Mouse (Mus musculus) liver, adult (tissue): Measurements from ENCODE around the gene Ubox5.
A peak's percentile ranks its signal among the peaks of the same experiment; 100 is the strongest.

Source experiments
- GATA4 ChIP-seq: IDR thresholded peaks from 2 replicates; pipeline ENCODE4 v1.6.1; 2014; ENCODE audit warnings: mild to moderate bottlenecking, low read length; ENCODE audit not compliant: insufficient replicate concordance

Gene Ubox5

GRCm38 (mm10) chr2:130629839-130630203 lies at the start of gene Ubox5, which contains the start of gene Fastkd5:
Ubox5 (minus strand) TSS chr2:130630038.
Fastkd5 (minus strand) TSS chr2:130630027.
- TF ChIP-seq GATA4 = no peak

- TF ChIP-seq GATA4 = no peak
Observed at GRCm38 (mm10) chr2:130679154-130679553, 49.3 kb upstream of the Ubox5 start.

GRCm38 (mm10) chr2:130677211-130677610 lies 47.4 kb upstream of the Ubox5 start:
- no peak for TF ChIP-seq GATA4

GRCm38 (mm10) chr2:130667559-130667958 lies 37.7 kb upstream of the Ubox5 start, which contains the start of gene Itpa:
Itpa (plus strand) TSS chr2:130667610.
- TF ChIP-seq GATA4 = peak; percentile 38; the same call in 1 of the 2 replicates

- TF ChIP-seq GATA4 = no peak
Observed at GRCm38 (mm10) chr2:130664102-130664701, 34.4 kb upstream of the Ubox5 start, which contains the start of gene Ddrgk1. Ddrgk1 (minus strand) TSS chr2:130664659.

- no peak for TF ChIP-seq GATA4
Observed at GRCm38 (mm10) chr2:130663342-130663741, 33.5 kb upstream of the Ubox5 start.

GRCm38 (mm10) chr2:130658530-130658929 lies 28.7 kb upstream of the Ubox5 start:
- TF ChIP-seq GATA4 = no peak

- TF ChIP-seq GATA4 = no peak
Observed at GRCm38 (mm10) chr2:130657541-130657940, 27.7 kb upstream of the Ubox5 start.

GRCm38 (mm10) chr2:130656536-130656935 lies 26.7 kb upstream of the Ubox5 start:
- no peak for TF ChIP-seq GATA4

- no peak for TF ChIP-seq GATA4
Observed at GRCm38 (mm10) chr2:130655660-130656339, 26.0 kb upstream of the Ubox5 start.

GRCm38 (mm10) chr2:130653760-130654159 lies 23.9 kb upstream of the Ubox5 start:
- TF ChIP-seq GATA4 = no peak

- TF ChIP-seq GATA4 = no peak
Observed at GRCm38 (mm10) chr2:130653303-130653702, 23.5 kb upstream of the Ubox5 start.

GRCm38 (mm10) chr2:130645198-130645597 lies 15.4 kb upstream of the Ubox5 start:
- no peak for TF ChIP-seq GATA4

GRCm38 (mm10) chr2:130642684-130643369 lies 13.0 kb upstream of the Ubox5 start, which contains the start of gene Lzts3:
Lzts3 (minus strand) TSS chr2:130642803.
- no peak for TF ChIP-seq GATA4

GRCm38 (mm10) chr2:130642197-130642660 lies 12.4 kb upstream of the Ubox5 start:
- no peak for TF ChIP-seq GATA4
